Mouse (Mus musculus) kidney, adult 2 months (tissue): ENCODE measurements around the gene Fblim1.

ENCODE experiments used
- CTCF ChIP-seq: fragments of 200-500 bp; conservative IDR thresholded peaks from 2 replicates; pipeline ENCODE4 v1.5.1; 2011; ENCODE audit warnings: low read depth, mild to moderate bottlenecking, control low read depth, low read length, moderate library complexity, mixed read lengths; ENCODE audit not compliant: insufficient read depth, insufficient read length
- POLR2A ChIP-seq: fragments of 200-500 bp; IDR thresholded peaks from one replicate; pipeline ENCODE4 v1.6.1; 2011; ENCODE audit warnings: low read depth, low read length, control low read depth

GRCm38 (mm10) chr4:141622091-141622490 lies 16.2 kb upstream of the Fblim1 start:
- no peak for TF ChIP-seq CTCF
- no peak for TF ChIP-seq POLR2A
